Comparison of ENCODE assay signal across 10 mouse cellular contexts in genomic region chr14:11774476-11775037, GRCm38 (mm10).
DNase-seq lines count a peak whose midpoint lies in the region; ATAC-seq and TF ChIP-seq lines count a peak whose summit lies in the region.
"Had no signal": no experiment of that assay in that cellular context is flagged by ENCODE, and none has a peak within 500 bp of the region (broad histone marks: within the 10 kb centered on the region; RNA-seq: fewer than 3 reads in every experiment).

No protein-coding gene starts in this region.

- DNase-seq in forebrain, postnatal 0 days, result peak; percentile 28
- DNase-seq in lung, embryonic 14.5 days, result peak; percentile 89
- DNase-seq in lung, postnatal 10 days, result no peak
- peak; percentile 48 for DNase-seq in embryo, embryonic 10.5 days (ENCODE audit: low spot score)
- peak; percentile 71 for DNase-seq in retina, postnatal 1 day
- DNase-seq in left cerebral cortex, postnatal 14 days (ENCODE audit: low spot score in 2 of 2), result no peak
- no peak for DNase-seq in gastrocnemius, postnatal 10 days

- H3K4me3 ChIP-seq in forebrain, postnatal 0 days (ENCODE audit: low read depth, low read length), result no peak overlapping the region
- H3K4me3 ChIP-seq in forebrain, embryonic 15.5 days, result no peak overlapping the region
- no peak overlapping the region for H3K4me3 ChIP-seq in lung, embryonic 14.5 days (ENCODE audit: low read depth, low read length)
- H3K4me3 ChIP-seq: embryonic facial prominence, embryonic 12.5 days had no signal

- ATAC-seq in forebrain, postnatal 0 days, result no peak
- ATAC-seq in forebrain, embryonic 15.5 days (replicated peaks), result no peak
- peak; percentile 69; the same call in 1 of the 2 replicates for ATAC-seq in lung, embryonic 14.5 days (ENCODE audit: insufficient read depth)

- H3K9ac ChIP-seq in forebrain, postnatal 0 days, result no peak overlapping the region
- H3K9ac ChIP-seq in forebrain, embryonic 15.5 days (replicated peaks), result no peak overlapping the region
- H3K9ac ChIP-seq in lung, embryonic 14.5 days, result no peak overlapping the region
- H3K9ac ChIP-seq: embryonic facial prominence, embryonic 12.5 days had no signal

- TF ChIP-seq CTCF in forebrain, postnatal 0 days (IDR thresholded peaks at IDR 0.05; ENCODE audit: low read depth), result no peak
- TF ChIP-seq CTCF in lung, embryonic 14.5 days (IDR thresholded peaks at IDR 0.05; ENCODE audit: low read depth), result no peak

- intact Hi-C loops in left cerebral cortex, postnatal 14 days (cut with DNase I), result no loop called here

- H3K4me2 ChIP-seq in forebrain, postnatal 0 days (ENCODE audit: low read depth), result no peak overlapping the region
- no peak overlapping the region for H3K4me2 ChIP-seq in forebrain, embryonic 15.5 days (replicated peaks)
- 0 out of 2 replicates have a peak overlapping the region, but pooled peaks have one; percentile 5 for H3K4me2 ChIP-seq in lung, embryonic 14.5 days
- H3K4me2 ChIP-seq: liver, embryonic 11.5 days had no signal

- peaks cover 6% of the 10 kb centered on the region; the same call in 1 of the 2 replicates for H3K4me1 ChIP-seq in forebrain, postnatal 0 days (ENCODE audit: insufficient read depth)
- H3K4me1 ChIP-seq in forebrain, embryonic 15.5 days, result peaks cover 15% of the 10 kb centered on the region
- H3K4me1 ChIP-seq in lung, embryonic 14.5 days (ENCODE audit: insufficient read depth), result peaks cover 16% of the 10 kb centered on the region

- no peaks in the 10 kb centered on the region for H3K27me3 ChIP-seq in forebrain, postnatal 0 days (ENCODE audit: insufficient read depth, low read length)
- no peaks in the 10 kb centered on the region for H3K27me3 ChIP-seq in forebrain, embryonic 15.5 days
- no peaks in the 10 kb centered on the region for H3K27me3 ChIP-seq in lung, embryonic 14.5 days (ENCODE audit: insufficient read depth, low read length)
- H3K27me3 ChIP-seq: embryonic facial prominence, embryonic 12.5 days had no signal

- no peaks in the 10 kb centered on the region for H3K36me3 ChIP-seq in forebrain, postnatal 0 days (ENCODE audit: insufficient read depth)
- no peaks in the 10 kb centered on the region for H3K36me3 ChIP-seq in forebrain, embryonic 15.5 days
- no peaks in the 10 kb centered on the region for H3K36me3 ChIP-seq in lung, embryonic 14.5 days (ENCODE audit: insufficient read depth)
- H3K36me3 ChIP-seq: embryonic facial prominence, embryonic 12.5 days had no signal

- H3K9me3 ChIP-seq in forebrain, postnatal 0 days (ENCODE audit: low read length), result no peaks in the 10 kb centered on the region
- H3K9me3 ChIP-seq in forebrain, embryonic 15.5 days, result no peaks in the 10 kb centered on the region
- H3K9me3 ChIP-seq in lung, embryonic 14.5 days (ENCODE audit: low read depth, low read length), result no peaks in the 10 kb centered on the region
- H3K9me3 ChIP-seq: embryonic facial prominence, embryonic 12.5 days had no signal

- 55% methylated on average over 4 of the region's 4 CpGs for WGBS in forebrain, postnatal 0 days
- WGBS in forebrain, embryonic 15.5 days, result 46% methylated on average over 4 of the region's 4 CpGs
- 35% methylated on average over 4 of the region's 4 CpGs for WGBS in lung, embryonic 14.5 days

- H3K27ac ChIP-seq in forebrain, postnatal 0 days (ENCODE audit: low read depth, low read length), result no peak overlapping the region
- no peak overlapping the region for H3K27ac ChIP-seq in forebrain, embryonic 15.5 days (replicated peaks)
- H3K27ac ChIP-seq in lung, embryonic 14.5 days (ENCODE audit: low read depth), result peak overlapping the region; percentile 46; the same call in 1 of the 2 replicates

Comparison
In these comparisons a context has a peak if more than half of its experiments do, and no peak if none do; other contexts are left out.
1. DNase-seq: peak in forebrain, postnatal 0 days (single experiment), lung, embryonic 14.5 days (single experiment), embryo, embryonic 10.5 days (single experiment) and retina, postnatal 1 day (single experiment); none in lung, postnatal 10 days (single experiment), left cerebral cortex, postnatal 14 days (0 of 2) and gastrocnemius, postnatal 10 days (single experiment).